Mouse (Mus musculus) cortical plate, adult 2 months (tissue): ENCODE measurements around the gene 2310022A10Rik.

Experiments
- CTCF ChIP-seq: fragments of 200-500 bp; IDR thresholded peaks from 2 replicates; pipeline ENCODE4 v1.5.1; 2011; ENCODE audit warnings: mild to moderate bottlenecking, control low read depth, low read length; ENCODE audit not compliant: insufficient read depth; ENCODE audit errors: extremely low read depth
- POLR2A ChIP-seq: fragments of 200-500 bp; IDR thresholded peaks from 2 replicates; pipeline ENCODE4 v1.6.1; 2011; ENCODE audit warnings: mild to moderate bottlenecking, low read length, control low read depth; ENCODE audit not compliant: insufficient read depth; ENCODE audit errors: extremely low read depth

DNA sequence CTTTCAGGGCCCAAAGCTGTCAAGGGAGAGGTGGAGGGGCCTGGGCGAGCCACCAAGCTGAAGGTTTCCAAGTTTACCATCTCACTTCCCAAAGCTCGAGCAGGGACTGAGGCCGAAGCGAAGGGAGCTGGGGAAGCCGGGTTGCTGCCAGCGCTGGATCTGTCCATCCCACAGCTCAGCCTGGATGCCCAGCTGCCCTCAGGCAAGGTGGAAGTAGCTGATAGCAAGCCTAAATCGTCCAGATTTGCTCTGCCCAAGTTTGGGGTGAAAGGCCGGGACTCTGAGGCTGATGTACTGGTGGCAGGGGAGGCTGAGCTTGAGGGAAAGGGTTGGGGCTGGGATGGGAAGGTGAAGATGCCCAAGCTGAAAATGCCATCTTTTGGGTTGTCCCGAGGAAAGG lies 34.7 kb upstream of the 2310022A10Rik start:
- TF ChIP-seq CTCF: no peak
- no peak for TF ChIP-seq POLR2A
